Mouse (Mus musculus) myocyte (in vitro differentiated cells): ENCODE results near the gene Hipk2.

Experiments
- POLR2A ChIP-seq: IDR thresholded peaks from one replicate; pipeline ENCODE4 v1.6.1; 2011; ENCODE audit warnings: low read depth, mild to moderate bottlenecking, control low read depth, moderate library complexity; ENCODE audit not compliant: insufficient read length
- TCF12 ChIP-seq: IDR thresholded peaks from one replicate; pipeline ENCODE4 v1.6.1; 2011; ENCODE audit warnings: mild to moderate bottlenecking, control low read depth; ENCODE audit not compliant: poor library complexity, insufficient read depth, severe bottlenecking

DNA sequence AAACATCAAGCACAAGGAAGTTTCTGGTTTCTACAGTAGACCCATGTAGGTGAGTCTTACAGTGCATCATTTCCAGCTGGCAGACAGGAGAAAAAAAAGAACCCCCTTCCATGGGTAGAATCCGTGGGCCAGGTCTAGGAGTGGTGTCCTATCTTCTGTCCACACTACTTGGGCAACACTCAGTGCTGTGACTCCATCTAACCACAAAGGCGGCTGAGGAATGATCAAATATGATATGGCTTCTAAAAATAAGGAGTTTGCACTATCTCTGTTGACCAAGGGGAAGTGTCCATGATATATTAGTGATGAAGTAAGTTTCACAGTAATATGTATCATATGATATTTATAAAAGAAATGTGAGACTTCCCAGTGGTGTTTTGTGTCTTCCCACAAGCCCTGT is 16.1 kb upstream of the Hipk2 start:
- no peak for TF ChIP-seq POLR2A
- no peak for TF ChIP-seq TCF12
